Mouse (Mus musculus): Measurements from ENCODE around the gene Daam1.

DNA sequence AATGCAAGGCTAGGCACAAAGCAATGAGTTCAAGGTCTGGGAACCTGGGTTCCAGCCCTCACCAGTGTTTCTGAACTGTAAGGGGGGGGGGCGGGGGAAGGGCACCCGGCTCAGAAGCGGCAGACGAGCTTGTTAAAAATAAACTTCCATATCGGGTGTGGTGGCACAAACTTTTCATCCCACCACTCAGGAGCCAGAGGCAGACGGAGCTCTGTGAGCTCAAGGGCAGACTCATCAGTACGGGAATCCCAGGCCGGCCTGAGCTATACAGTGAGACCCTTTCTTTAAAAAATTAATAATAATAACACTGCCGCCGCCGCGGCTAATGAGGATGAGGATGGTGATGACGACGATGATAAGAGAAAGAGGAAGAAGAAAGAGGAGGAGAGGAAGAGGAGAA lies 18.3 kb upstream of the Daam1 start:
- TF ChIP-seq CTCF (IDR thresholded peaks at IDR 0.05; ENCODE audit: control insufficient read depth, insufficient read depth, low read length) (no peak), POLR2A (IDR thresholded peaks at IDR 0.05; ENCODE audit: borderline replicate concordance, control insufficient read depth, low read depth, low read length) (no peak)

Measured in bone marrow, adult 2 months (tissue).